Comparison of ENCODE assay signal across 20 mouse cellular contexts in the genomic region with DNA sequence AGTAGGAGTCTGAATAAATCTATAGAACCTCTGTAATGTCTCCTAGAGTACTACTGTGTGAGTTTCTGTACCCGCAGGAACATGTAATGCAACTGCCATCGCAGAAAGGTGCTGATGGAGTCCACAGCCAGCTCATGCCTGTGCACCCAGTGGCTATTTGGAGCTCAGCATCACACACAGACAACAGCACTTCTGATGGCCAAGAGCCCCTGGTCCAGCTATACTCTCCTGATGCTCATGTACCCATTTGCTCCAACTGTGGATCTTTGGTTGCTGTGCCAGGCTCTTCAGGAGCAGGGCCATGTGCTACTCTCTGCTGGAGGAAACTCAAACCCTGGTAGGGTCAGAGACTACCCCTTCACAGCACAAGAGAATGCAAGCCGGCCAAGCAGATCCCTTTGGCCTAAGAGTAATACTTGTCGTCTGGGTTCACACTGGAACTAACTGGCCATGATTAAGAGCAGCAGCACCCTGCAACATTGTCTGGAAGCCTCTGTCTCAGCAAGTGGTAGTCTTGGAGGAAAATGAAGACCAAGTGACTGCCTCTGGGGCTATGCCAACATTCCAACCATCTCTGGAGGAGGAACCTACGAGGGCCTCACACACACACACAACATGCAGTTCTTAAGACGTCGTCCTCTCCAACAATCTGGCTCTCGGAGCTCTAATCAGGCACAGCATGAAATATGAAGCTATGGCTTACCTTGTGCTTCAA.
A peak's percentile ranks its signal among the peaks of the same experiment; 100 is the strongest.
DNase-seq lines count a peak whose midpoint lies in the region; ATAC-seq lines count a peak whose summit lies in the region.
"Had no signal": no experiment of that assay in that cellular context is flagged by ENCODE, and none has a peak within 500 bp of the region (broad histone marks: within the 10 kb centered on the region; RNA-seq: fewer than 3 reads in every experiment).

No protein-coding gene starts in this region.

- no peaks in the 10 kb centered on the region for H3K27me3 ChIP-seq in hindbrain, embryonic 10.5 days (ENCODE audit: insufficient read depth, poor library complexity, severe bottlenecking)
- H3K27me3 ChIP-seq in hindbrain, embryonic 12.5 days: no peaks in the 10 kb centered on the region
- H3K27me3 ChIP-seq in neural tube, embryonic 15.5 days (replicated peaks): no peaks in the 10 kb centered on the region
- H3K27me3 ChIP-seq: forebrain, embryonic 13.5 days had no signal

- no peak overlapping the region for H3K4me2 ChIP-seq in hindbrain, embryonic 12.5 days (replicated peaks)
- no peak overlapping the region for H3K4me2 ChIP-seq in neural tube, embryonic 15.5 days
- H3K4me2 ChIP-seq: forebrain, embryonic 13.5 days; hindbrain, embryonic 14.5 days had no signal

- 0 out of 2 replicates have a peak, but pooled peaks cover 3% of the 10 kb centered on the region for H3K4me1 ChIP-seq in hindbrain, embryonic 10.5 days (replicated peaks)
- no peaks in the 10 kb centered on the region for H3K4me1 ChIP-seq in hindbrain, embryonic 12.5 days
- H3K4me1 ChIP-seq in neural tube, embryonic 15.5 days: no peaks in the 10 kb centered on the region
- H3K4me1 ChIP-seq: forebrain, embryonic 13.5 days had no signal

- 95% methylated on average over 8 of the region's 8 CpGs for WGBS in hindbrain, embryonic 10.5 days
- 92% methylated on average over 8 of the region's 8 CpGs for WGBS in hindbrain, embryonic 12.5 days
- 96% methylated on average over 8 of the region's 8 CpGs for WGBS in neural tube, embryonic 15.5 days

- H3K9me3 ChIP-seq in hindbrain, embryonic 10.5 days: no peaks in the 10 kb centered on the region
- no peaks in the 10 kb centered on the region for H3K9me3 ChIP-seq in hindbrain, embryonic 12.5 days (replicated peaks)
- H3K9me3 ChIP-seq in neural tube, embryonic 15.5 days (replicated peaks): no peaks in the 10 kb centered on the region
- H3K9me3 ChIP-seq: forebrain, embryonic 10.5 days; forebrain, embryonic 13.5 days had no signal

- no peak overlapping the region for H3K4me3 ChIP-seq in hindbrain, embryonic 10.5 days
- H3K4me3 ChIP-seq in hindbrain, embryonic 12.5 days: no peak overlapping the region
- H3K4me3 ChIP-seq in neural tube, embryonic 15.5 days (replicated peaks): no peak overlapping the region
- H3K4me3 ChIP-seq: forebrain, embryonic 10.5 days; forebrain, embryonic 13.5 days had no signal

- no peak overlapping the region for H3K27ac ChIP-seq in hindbrain, embryonic 10.5 days
- H3K27ac ChIP-seq in hindbrain, embryonic 12.5 days: no peak overlapping the region
- no peak overlapping the region for H3K27ac ChIP-seq in neural tube, embryonic 15.5 days (replicated peaks)
- H3K27ac ChIP-seq: forebrain, embryonic 10.5 days; forebrain, embryonic 13.5 days; hindbrain, embryonic 14.5 days; hindbrain, postnatal 0 days had no signal

- DNase-seq in hindbrain, embryonic 10.5 days (ENCODE audit: low spot score): peak; percentile 1
- peak; percentile 8 for DNase-seq in neural tube, embryonic 10.5 days (ENCODE audit: extremely low spot score, low spot score)
- DNase-seq in NIH3T3 (ENCODE audit: low read depth): peak; percentile 48
- no peak for DNase-seq in adrenal gland, adult 8-10 months
- DNase-seq: adrenal gland, postnatal 10 days; adrenal gland, postnatal 36 days; cerebellum, adult 18-20 months; cerebellum, adult 9-10 months; cerebellum, postnatal 14 days; gastrocnemius, postnatal 10 days had no signal

- peaks cover 96% of the 10 kb centered on the region for H3K36me3 ChIP-seq in hindbrain, embryonic 10.5 days
- H3K36me3 ChIP-seq in hindbrain, embryonic 12.5 days: peaks cover 46% of the 10 kb centered on the region
- H3K36me3 ChIP-seq in neural tube, embryonic 15.5 days: 0 out of 2 replicates have a peak, but pooled peaks cover 6% of the 10 kb centered on the region

- no peak overlapping the region for H3K9ac ChIP-seq in hindbrain, embryonic 12.5 days
- H3K9ac ChIP-seq in neural tube, embryonic 15.5 days (replicated peaks): no peak overlapping the region
- H3K9ac ChIP-seq: forebrain, embryonic 13.5 days; hindbrain, embryonic 14.5 days had no signal

- no peak for ATAC-seq in hindbrain, embryonic 12.5 days (ENCODE audit: low FRiP score)
- no peak for ATAC-seq in neural tube, embryonic 15.5 days (ENCODE audit: low FRiP score)
- ATAC-seq: activated CD4-positive, CD25-positive, alpha-beta regulatory T cell, adult 4 months; CD4-positive, CD25-positive, alpha-beta regulatory T cell, adult 4 months; forebrain, embryonic 13.5 days; forebrain, embryonic 16.5 days; hindbrain, postnatal 0 days; inflammation-experienced regulatory T-cells, adult 6 months had no signal
